Comparison of ENCODE assay signal across 8 mouse cellular contexts in genomic region chr1:136133570-136134240, GRCm38 (mm10). TPM values are rescaled to one million over a fixed set of nuclear protein-coding genes. Genes with fewer than 3 reads are reported as not detected.
A peak's percentile ranks its signal among the peaks of the same experiment; 100 is the strongest.
DNase-seq lines count a peak whose midpoint lies in the region; ATAC-seq lines count a peak whose summit lies in the region.

No protein-coding gene starts in this region.

- DNase-seq in lung, adult 18-20 months = peak; percentile 40 to 62
- no peak for DNase-seq in lung, postnatal 14 days
- peak; percentile 59 to 76 for DNase-seq in cerebellum, postnatal 25 days
- peak; percentile 32 for DNase-seq in hindbrain, embryonic 11.5 days (ENCODE audit: low spot score)
- peak; percentile 48 for DNase-seq in thymus, postnatal 4 days
- DNase-seq in layer of hippocampus, adult 18-20 months (ENCODE audit: low spot score in 2 of 2) = no peak
- DNase-seq in gastrocnemius, postnatal 14 days = no peak

- peaks cover 15% of the 10 kb centered on the region for H3K4me1 ChIP-seq in hindbrain, embryonic 11.5 days (replicated peaks; ENCODE audit: control insufficient read depth, insufficient read depth, low read length)
- peaks cover 100% of the 10 kb centered on the region for H3K4me1 ChIP-seq in liver, embryonic 12.5 days

- 0 out of 2 replicates have a peak overlapping the region, but pooled peaks have one; percentile 5 for H3K27ac ChIP-seq in hindbrain, embryonic 11.5 days (ENCODE audit: low read depth, low read length)
- peak overlapping the region; percentile 88 for H3K27ac ChIP-seq in liver, embryonic 12.5 days

- WGBS in hindbrain, embryonic 11.5 days = 43% methylated on average over 13 of the region's 13 CpGs
- 40% methylated on average over 13 of the region's 13 CpGs for WGBS in liver, embryonic 12.5 days (ENCODE audit: insufficient replicate concordance)

- H3K4me2 ChIP-seq in hindbrain, embryonic 11.5 days (replicated peaks; ENCODE audit: low read depth, low read length) = peak overlapping the region; percentile 70
- peak overlapping the region; percentile 99 for H3K4me2 ChIP-seq in liver, embryonic 12.5 days

- no peaks in the 10 kb centered on the region for H3K9me3 ChIP-seq in hindbrain, embryonic 11.5 days (ENCODE audit: control insufficient read depth, low read length)
- H3K9me3 ChIP-seq in liver, embryonic 12.5 days (replicated peaks) = no peaks in the 10 kb centered on the region

- no peaks in the 10 kb centered on the region for H3K36me3 ChIP-seq in hindbrain, embryonic 11.5 days (ENCODE audit: control insufficient read depth, insufficient read depth, low read length)
- no peaks in the 10 kb centered on the region for H3K36me3 ChIP-seq in liver, embryonic 12.5 days

- H3K9ac ChIP-seq in hindbrain, embryonic 11.5 days (ENCODE audit: low read depth, low read length) = 0 out of 2 replicates have a peak overlapping the region, but pooled peaks have one; percentile 45
- no peak overlapping the region for H3K9ac ChIP-seq in liver, embryonic 12.5 days

- H3K4me3 ChIP-seq in hindbrain, embryonic 11.5 days (ENCODE audit: low read depth, low read length) = peak overlapping the region; percentile 78
- no peak overlapping the region for H3K4me3 ChIP-seq in liver, embryonic 12.5 days

- no peak for ATAC-seq in hindbrain, embryonic 11.5 days (ENCODE audit: low FRiP score)
- no peak for ATAC-seq in liver, embryonic 12.5 days

- H3K27me3 ChIP-seq in hindbrain, embryonic 11.5 days (ENCODE audit: control insufficient read depth, insufficient read depth, low read length) = no peaks in the 10 kb centered on the region
- H3K27me3 ChIP-seq in liver, embryonic 12.5 days (replicated peaks) = peaks cover 10% of the 10 kb centered on the region

- intact Hi-C loops in gastrocnemius, postnatal 14 days (cut with DNase I; ENCODE audit: low total_unique reads) = no loop called here

RNA-seq across cellular contexts. Expression of gene Kif21b, which starts 2.5 kb away (rescaled TPM):
- polyA plus RNA-seq in hindbrain, embryonic 11.5 days (2014; fragmentation: Nextera tagmentation; extraction: Ambion mirVana) = 17.7 and 24.4 TPM in 2 replicates
- polyA plus RNA-seq in liver, embryonic 12.5 days (2016; fragmentation: Nextera tagmentation; extraction: Ambion mirVana) = 2.9 and 3.6 TPM in 2 replicates
- 10 to 100 TPM; 31.7 to 31.9 TPM for total RNA-seq in layer of hippocampus, adult 18-20 months (2021)
- under 1 TPM; 0.40 to 0.76 TPM for total RNA-seq in gastrocnemius, postnatal 14 days (2021)

Comparison
In these comparisons a context has a peak if more than half of its experiments do, and no peak if none do; other contexts are left out.
1. DNase-seq: peak in lung, adult 18-20 months (2 of 2), cerebellum, postnatal 25 days (2 of 2), hindbrain, embryonic 11.5 days (single experiment) and thymus, postnatal 4 days (single experiment); none in lung, postnatal 14 days (single experiment), layer of hippocampus, adult 18-20 months (0 of 2) and gastrocnemius, postnatal 14 days (single experiment).
2. RNA of gene Kif21b, which starts 2.5 kb away (total RNA-seq): 31.7 to 31.9 TPM in layer of hippocampus, adult 18-20 months; 0.40 to 0.76 TPM in gastrocnemius, postnatal 14 days; every median in the first group is over 10 times any median in the second.